Mouse (Mus musculus) bone marrow macrophage, adult 2 months (primary cell): ENCODE data around the gene Clcn2. TPM values are rescaled to one million over a fixed set of nuclear protein-coding genes. Genes with fewer than 3 reads are reported as not detected.
A peak's percentile ranks its signal among the peaks of the same experiment; 100 is the strongest.

Experiments
- H3K27ac ChIP-seq: 2 replicates; pipeline ENCODE4 v1.5.1; 2012; ENCODE audit warnings: low read depth, low read length; ENCODE audit not compliant: insufficient read depth
- H3K4me1 ChIP-seq: 2 replicates; pipeline ENCODE4 v1.6.1; 2012; ENCODE audit warnings: low read length; ENCODE audit not compliant: control insufficient read depth, insufficient read depth
- H3K4me3 ChIP-seq: 2 replicates; pipeline ENCODE4 v1.5.1; 2012; ENCODE audit warnings: mild to moderate bottlenecking, low read length, moderate library complexity; ENCODE audit not compliant: insufficient read depth
- CTCF ChIP-seq: IDR thresholded peaks from 2 replicates; pipeline ENCODE4 v1.5.1; 2012; ENCODE audit warnings: low read depth, mild to moderate bottlenecking, low read length, moderate library complexity
- POLR2A ChIP-seq: IDR thresholded peaks from 2 replicates; pipeline ENCODE4 v1.6.1; 2012; ENCODE audit warnings: mild to moderate bottlenecking, low read depth, low read length, borderline replicate concordance
- polyA plus RNA-seq: library from polyadenylated mRNA; stranded (reverse); fragments of >200 nt; gene quantifications from 2 replicates; pipeline ENCODE4 v1.2.4, GENCODE M21; 2012; ENCODE audit not compliant: missing spikeins, insufficient read depth, insufficient read length

The Clcn2 gene
- polyA plus RNA-seq, 1 experiment, result 1.0 TPM

DNA sequence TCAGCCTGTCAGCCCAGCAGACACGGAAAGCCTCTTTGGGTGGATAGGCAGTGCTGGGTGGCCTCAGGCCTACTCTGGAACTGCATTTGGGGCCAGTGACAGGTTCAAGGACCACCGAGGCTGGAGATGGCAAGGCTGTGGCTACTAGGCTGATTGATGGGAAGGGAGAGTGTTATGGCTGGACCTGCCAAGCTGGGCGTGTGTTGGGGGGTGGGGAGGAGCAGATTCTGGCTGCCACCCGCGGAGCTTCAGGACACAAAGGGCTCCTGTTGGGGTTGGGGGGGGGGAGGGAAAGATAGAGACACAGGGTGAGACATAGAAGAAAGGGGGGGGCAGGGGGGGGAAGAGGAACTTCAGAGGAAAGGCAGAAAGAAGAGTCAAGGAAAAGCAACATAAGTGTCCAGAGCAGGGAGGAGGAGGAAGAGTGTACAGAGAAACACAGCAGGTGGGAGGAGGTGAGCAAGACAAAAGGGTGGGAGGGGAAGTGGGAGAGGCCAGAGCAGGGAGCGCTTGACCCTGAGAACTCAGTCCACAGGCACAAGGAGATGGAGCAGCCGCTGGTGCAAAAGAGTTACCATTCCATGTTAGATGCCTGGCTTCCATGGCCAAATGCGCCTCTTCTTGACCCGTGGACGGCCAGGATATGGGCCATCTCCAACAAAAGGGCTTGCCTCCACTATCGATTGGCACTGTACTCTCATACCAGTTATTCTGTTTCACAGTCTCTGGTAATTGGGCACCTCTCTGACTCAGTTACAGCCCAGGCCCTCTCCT lies 3.1 kb downstream of the Clcn2 start:
- no peak overlapping the region for H3K27ac ChIP-seq
- no peak overlapping the region for H3K4me3 ChIP-seq
- no peak for TF ChIP-seq POLR2A
- no peak for TF ChIP-seq CTCF
- H3K4me1 ChIP-seq, result peaks cover 2% of the 10 kb centered on the region; the same call in 1 of the 2 replicates

DNA sequence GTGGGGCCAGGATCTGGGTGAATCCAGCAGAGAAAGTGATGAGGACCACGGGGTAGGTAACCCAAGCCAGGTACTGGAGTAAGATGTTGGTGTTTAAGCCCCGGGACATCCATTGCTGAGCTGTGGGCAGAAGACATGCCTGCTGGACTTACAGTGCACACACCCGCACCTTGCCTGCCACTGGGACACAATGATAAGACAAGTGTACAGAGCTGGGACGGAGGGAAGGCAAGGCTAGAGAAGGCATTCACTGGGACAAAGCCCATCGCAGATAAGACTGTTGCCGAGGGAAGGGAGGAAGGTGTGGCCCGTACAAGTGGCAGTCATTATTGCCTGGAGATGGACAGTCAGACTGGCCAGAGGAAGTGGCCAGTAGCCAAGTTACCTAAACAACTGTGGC lies 4.7 kb downstream of the Clcn2 start:
- no peak for TF ChIP-seq POLR2A
- TF ChIP-seq CTCF, result no peak
- Histone ChIP-seq H3K4me1 (no peaks in the 10 kb centered on the region), H3K4me3 (no peak overlapping the region), H3K27ac (no peak overlapping the region)

DNA sequence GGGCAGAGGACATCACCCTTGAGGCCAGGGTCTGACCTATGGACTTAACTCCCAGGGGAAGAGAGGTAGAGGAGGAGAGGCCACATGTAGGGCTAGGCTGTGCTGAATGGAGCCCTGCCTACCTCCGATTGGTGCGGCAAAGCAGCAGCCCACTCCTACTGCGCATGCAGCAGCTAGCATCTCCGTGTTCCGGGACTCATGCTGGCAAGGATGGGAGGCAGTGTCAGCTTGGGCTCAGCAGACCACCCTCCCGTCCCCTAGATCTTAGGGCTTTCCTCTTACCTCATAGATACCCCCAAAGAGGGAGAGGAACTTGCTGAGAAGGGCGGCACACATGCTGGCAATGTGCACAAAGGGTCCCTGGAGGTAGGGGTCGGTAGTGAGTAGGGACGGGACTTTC lies 5.4 kb downstream of the Clcn2 start:
- Histone ChIP-seq H3K4me1 (no peaks in the 10 kb centered on the region), H3K27ac (no peak overlapping the region), H3K4me3 (no peak overlapping the region)
- TF ChIP-seq CTCF (no peak), POLR2A (no peak)

DNA sequence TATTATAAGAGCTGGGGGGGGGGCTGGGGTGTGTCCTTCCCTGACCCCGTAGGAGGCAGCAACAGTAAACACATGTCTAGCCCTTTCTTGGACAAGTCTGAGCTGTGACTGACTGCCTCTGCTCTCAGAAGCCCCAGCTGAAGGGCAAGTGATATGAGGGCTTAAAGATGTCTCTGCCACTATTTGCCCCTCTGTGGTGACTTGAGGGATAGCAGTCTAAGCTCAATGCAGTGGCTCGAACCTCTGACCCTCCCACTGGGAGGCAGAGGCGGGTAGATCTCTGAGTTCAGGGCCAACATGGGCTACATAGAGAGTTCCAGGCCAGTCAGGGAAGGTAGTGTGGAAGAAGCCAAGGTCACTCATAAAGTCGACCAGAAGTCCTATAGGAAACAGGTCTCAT lies 6.7 kb downstream of the Clcn2 start:
- TF ChIP-seq CTCF, result no peak
- no peak for TF ChIP-seq POLR2A
- Histone ChIP-seq H3K27ac (no peak overlapping the region), H3K4me1 (peaks cover 4% of the 10 kb centered on the region)

DNA sequence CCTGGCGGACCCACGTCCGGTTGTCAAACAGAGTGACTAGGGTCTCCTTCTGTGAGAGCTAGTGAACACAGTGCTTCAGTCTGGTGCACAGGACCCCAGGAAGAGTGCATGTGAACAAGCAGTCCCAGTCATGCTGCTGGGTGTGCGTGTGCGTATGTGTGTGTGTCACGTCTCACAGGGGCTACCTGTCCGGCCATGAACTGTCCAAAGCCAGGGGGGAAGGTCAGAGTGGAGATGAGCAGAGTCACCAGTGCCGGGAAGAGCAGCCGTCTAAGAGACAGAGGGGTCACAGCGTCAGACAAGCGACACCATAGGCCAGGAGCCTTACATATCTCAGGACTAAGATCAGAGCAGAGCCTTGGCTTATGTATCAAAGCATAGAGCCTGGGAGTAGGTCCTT lies 7.2 kb downstream of the Clcn2 start:
- H3K4me1 ChIP-seq, result peaks cover 6% of the 10 kb centered on the region
- TF ChIP-seq CTCF, result no peak
- no peak for TF ChIP-seq POLR2A
- H3K27ac ChIP-seq, result no peak overlapping the region
- H3K4me3 ChIP-seq, result no peak overlapping the region

More for the DNA sequence above, 6.7 kb downstream of the Clcn2 start:
- H3K4me3 ChIP-seq, result no peak overlapping the region

DNA sequence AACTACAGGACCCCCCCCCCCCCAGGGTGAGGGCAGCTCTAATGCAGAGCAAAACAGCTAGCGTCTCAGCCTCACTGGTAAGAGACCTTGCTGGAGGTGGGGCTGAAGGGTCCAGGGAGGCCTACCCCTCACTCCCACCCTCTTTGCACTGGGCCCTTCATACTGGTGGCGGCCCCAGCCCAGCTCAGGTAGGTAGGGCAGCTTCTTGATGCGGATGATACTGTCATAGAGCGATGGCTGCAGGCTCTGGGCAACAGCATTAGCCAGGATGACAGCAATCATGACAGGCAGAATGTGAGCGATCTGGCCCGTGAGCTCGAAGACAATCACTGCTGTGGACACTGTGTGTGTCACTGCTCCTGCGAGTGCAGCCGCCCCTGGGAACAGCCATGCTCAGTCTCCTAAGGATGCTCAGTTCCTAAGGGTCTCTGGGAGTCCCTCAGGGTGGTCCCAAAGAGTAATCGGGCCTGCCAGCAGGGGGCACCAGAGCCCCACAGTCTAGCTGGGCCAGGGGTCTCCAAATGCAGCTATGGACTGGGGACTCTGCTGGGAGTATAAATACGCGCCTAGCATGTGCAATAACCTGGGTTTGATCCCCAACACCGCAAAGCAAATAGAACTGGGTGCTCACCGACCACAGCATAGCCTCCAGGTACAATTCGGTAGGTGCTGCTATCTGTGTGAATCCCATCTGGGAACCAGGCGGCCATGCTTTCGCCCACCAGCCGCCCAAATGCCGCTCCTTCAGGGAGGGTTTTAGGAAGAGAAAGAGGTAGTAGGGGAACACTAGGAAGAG lies 8.4 kb downstream of the Clcn2 start:
- Histone ChIP-seq H3K27ac (no peak overlapping the region), H3K4me3 (no peak overlapping the region), H3K4me1 (peaks cover 6% of the 10 kb centered on the region)
- TF ChIP-seq POLR2A, result no peak
- TF ChIP-seq CTCF, result peak; percentile 74

DNA sequence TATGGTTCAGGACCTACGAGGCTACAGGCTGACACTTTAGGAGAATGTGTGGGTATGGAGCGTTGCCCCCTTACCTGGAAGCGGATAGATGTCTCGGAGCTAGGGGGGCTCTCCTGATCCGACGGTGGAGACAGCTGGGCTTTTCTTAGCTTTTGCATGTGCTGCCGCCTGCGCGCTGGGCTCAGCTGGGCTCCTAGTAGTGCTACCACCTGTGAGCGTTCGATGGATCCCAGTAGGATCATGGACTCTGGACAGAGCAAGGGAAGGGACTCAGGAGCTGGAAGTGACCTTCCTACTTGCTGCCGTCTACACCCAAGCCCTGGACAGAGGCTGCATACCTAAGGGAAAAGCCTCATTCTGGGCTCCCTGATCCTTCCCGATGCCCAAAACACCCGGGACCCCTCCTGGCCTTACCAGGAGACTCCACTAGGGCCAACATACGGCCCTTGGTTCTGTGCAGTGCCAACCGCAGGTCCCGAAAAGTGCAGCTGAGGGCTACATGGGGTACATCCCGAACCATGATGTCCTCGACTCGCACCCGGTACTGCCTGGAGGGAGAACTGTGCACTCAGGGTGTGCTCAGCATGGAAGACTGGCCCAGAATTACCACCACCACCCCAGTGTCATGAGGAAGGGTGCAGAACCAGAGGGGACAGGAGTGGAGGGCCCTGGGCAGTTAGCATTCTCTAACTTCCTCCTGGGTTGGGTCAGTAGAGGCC lies 9.2 kb downstream of the Clcn2 start:
- TF ChIP-seq CTCF (no peak), POLR2A (no peak)
- Histone ChIP-seq H3K27ac (no peak overlapping the region), H3K4me3 (no peak overlapping the region), H3K4me1 (peaks cover 6% of the 10 kb centered on the region)

DNA sequence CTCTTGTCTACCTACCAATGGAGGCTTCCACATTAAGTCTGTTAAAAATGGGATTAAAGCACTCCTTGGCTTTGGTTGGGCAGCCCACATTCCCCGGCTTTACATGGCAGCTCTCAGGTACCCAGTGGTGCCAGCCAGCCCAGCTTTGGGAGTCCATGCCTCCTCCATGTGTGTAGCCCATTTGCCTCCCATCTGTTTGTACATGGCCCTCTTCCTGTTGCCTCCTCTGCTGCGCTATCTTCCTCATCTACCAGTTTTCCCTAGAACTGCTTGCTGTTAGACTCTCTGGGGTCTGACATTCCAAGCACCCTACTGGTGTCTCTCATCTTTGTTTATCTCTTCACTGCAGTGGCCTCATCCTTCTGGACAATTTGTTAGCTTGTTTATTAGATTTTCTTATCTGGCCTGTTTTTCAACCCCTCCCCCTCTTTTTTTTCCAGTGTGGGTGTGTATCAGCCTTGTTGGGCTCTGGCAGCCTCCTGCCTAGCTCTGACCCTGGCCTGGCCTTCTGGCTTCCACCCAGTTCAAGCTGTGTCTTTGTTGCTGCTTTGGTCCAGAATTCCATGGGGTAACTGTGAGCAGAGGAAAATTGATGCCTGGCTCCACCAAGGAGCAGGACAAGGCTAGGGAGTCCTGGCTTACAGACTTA lies 11.0 kb downstream of the Clcn2 start:
- Histone ChIP-seq H3K4me1 (peaks cover 9% of the 10 kb centered on the region), H3K4me3 (no peak overlapping the region), H3K27ac (no peak overlapping the region)
- TF ChIP-seq POLR2A (no peak), CTCF (no peak)

DNA sequence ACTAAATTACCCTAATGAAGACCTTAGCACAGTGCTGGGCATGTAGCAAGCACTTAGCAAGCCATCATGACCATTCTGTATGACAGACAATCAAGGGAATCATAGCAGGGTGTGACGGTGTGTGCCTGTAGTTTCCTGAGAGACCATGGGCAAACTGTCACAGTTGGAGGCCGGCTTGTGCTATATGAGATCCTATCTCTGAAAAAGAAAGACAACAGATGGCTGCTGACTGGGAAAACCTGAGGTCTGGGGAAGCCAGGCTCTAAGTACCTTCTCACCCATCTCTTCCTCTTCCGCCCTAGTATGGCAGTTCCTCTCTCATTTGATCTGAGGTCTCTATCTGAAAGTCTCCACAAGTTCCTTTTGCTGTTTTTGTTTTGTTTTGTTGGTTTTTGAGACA lies 11.8 kb downstream of the Clcn2 start:
- H3K27ac ChIP-seq, result no peak overlapping the region
- peaks cover 9% of the 10 kb centered on the region for H3K4me1 ChIP-seq
- TF ChIP-seq POLR2A, result no peak
- TF ChIP-seq CTCF, result no peak

More for the DNA sequence above, 11.8 kb downstream of the Clcn2 start:
- H3K4me3 ChIP-seq, result no peak overlapping the region
